Mouse (Mus musculus): ENCODE data around the gene Tor3a.

The Tor3a gene

GRCm38 (mm10) chr1:156633095-156633494 is 41.1 kb downstream of the Tor3a start:
- DNase-seq (ENCODE audit: low spot score), result peak; percentile 33

DNA sequence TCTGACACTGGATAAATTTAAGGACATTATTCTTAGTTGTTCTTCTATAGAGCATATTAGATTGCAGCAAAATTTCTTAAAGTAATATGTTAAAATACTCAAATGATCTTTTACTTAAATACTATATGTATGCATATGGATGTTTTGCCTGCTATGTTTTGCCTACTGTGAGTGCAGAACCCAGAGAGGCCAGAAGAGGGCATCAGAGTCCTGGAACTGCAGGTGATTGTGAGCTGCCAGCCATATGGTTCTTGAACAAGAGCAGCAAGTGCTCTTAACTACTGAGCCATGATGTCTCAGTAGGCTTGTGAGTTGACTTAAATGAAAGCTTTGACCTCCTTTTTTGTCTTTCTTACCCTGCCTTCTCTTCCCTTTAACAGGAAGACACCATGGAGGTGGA is 43.2 kb downstream of the Tor3a start:
- DNase-seq (ENCODE audit: low spot score), result no peak

GRCm38 (mm10) chr1:156629984-156630383 is 44.2 kb downstream of the Tor3a start:
- DNase-seq (ENCODE audit: low spot score), result no peak

DNA sequence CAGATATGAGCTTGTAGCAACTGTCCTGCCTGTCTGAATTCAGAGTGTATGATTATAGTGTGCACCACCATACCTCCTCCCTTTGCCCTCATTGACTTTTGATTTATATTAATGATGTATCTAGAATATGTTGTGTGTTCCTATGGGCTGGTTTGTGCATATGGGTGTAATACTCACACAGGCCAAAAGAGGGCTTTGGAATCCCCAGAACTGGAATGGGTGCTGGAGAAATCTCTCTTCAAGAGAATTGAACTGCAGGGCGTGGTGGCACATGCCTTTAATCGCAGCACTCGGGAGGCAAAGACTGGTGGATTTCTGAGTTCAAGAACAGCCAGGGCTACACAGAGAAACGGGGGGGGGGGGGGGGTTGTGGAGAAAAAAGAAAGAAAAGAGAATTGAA is 47.4 kb downstream of the Tor3a start:
- no peak for DNase-seq (ENCODE audit: low spot score)

DNA sequence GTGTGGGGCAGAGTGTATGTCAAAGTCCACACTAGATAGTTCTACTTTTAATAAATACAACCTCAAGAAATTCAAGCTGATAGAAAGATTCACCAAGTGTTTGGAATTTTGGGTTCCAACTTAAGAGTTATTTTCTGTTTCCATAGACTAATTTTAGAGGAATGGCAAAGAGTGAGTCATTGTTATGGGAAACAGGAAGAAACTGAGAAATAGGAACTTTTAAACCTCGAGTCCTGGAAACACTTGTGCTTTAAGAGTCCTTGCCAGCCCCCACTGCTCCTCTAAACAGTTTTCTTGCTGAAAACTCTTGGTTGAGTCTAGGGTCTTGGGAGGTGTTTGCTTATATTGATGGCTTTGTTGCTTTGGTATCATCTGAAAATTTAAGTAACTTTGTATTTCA is 49.9 kb downstream of the Tor3a start:
- DNase-seq (ENCODE audit: low spot score), result no peak

DNA sequence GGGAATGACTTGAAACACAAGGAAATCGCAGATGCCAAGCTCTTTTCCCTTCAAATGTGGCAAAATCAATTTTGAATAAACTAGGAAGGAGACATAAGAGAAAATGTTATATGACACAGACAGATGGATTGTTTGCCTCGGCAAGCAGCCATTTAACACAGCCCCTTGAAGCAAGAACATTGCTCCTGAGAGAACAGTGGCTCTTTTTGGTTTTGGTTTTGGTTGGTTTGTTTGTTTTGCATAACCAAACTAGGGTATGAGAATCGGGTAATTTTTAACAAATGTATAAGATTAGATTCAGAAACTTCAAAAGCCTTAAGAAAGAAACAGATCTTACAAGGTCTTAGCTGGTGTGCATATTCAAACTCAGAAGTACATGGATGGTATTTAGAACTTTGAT is 53.2 kb downstream of the Tor3a start:
- no peak for DNase-seq (ENCODE audit: low spot score)

DNA sequence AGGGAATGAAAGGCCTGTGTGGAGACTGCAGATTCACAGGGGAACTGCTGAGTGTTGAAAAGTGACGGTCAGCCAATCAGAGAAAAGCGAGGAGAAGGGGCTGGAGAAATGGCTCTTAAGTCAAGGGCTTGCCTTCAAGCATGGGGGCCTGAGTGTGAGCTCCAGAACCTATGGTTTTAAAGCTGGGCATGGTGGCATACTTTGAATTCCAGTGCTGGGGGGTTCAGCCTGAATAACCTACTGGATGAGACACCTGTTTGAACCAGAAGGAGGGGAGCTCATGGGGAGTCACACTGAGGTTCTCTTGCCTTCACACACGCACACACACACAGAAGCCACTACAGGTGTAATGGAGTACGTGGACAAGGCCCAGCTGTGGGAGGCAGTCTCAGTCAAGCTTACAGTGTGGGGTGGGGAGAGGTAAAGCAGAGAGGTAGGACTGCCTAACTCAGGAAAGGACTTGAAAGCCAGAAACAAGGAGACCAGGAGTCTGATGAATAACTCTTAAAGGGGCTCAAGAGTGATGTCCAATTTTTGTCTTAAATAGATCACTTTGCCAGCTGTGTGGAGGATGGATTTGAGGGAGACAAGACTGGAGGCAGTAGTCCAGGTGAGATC is 53.8 kb downstream of the Tor3a start:
- no peak for DNase-seq (ENCODE audit: low spot score)

GRCm38 (mm10) chr1:156617811-156618210 is 56.3 kb downstream of the Tor3a start:
- no peak for DNase-seq (ENCODE audit: low spot score)

DNA sequence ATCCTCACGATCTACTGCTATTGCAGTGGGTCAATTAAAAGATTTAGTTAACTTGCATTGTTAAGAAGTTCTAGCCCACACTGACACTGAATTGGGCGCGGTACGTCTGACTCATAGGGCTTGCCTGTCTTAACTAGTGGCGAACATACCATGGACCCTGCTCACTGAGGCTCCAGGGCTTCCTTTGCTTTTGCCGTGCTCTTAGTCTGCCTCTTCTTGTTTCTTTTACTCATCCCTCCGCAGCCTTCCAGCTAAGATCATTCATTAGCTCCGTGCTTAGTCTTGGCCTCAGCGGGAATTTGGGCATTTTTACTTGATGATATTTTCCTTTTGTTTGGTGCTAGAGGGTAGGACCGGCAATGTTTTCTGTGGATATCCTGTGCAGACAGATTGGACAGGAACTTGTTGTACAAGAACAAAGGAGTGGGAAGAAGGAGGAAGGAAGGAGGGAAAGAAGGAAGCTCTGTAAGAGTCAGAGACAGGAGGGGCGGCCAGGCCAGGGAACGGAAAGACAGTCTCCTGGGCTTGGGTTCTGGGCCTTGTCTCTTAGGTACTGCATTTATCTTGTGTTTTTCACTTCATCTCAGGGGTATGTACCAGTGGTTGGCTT is 57.1 kb downstream of the Tor3a start:
- DNase-seq (ENCODE audit: low spot score), result no peak

DNA sequence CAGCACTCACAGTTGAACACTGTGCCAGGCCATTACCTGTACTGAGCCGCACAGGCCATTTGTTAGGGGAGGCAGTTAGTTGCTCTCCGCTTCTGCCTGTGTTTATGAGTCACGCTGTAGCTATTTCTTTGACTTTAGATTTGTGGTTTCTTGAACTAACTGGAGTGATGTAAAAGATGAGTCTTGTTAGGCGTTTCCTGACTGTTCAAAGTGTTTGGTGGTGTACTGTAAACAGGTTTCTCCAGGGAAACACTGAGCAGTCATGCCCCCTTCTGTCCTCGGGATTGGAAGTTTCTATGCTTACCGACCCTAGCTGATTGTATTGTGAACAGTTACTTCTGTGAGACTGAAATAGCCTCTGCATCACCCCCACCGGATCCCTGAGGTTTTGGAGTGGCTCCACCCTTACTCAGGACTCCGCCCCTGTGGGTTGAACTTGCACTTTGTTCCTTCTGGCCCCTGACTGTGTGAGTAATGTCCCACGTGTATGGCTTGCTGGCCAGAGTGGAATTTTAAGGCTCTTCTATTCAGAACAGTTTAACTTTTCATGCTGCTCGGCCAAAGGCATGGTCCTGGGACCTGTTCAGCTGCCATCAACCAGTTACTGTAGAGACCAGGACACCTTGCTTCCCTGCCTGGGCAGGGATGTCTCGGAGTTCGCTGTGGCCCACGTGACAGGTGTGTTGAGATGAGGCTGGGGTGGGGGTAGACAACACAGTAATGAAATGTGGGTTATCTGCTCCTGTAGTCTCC is 58.6 kb downstream of the Tor3a start:
- peak; percentile 25 for DNase-seq (ENCODE audit: low spot score)

GRCm38 (mm10) chr1:156614710-156615109 is 59.4 kb downstream of the Tor3a start:
- no peak for DNase-seq (ENCODE audit: low spot score)

- DNase-seq (ENCODE audit: low spot score), result no peak
These were observed 60.2 kb downstream of the Tor3a start for GRCm38 (mm10) chr1:156613855-156614530.

DNA sequence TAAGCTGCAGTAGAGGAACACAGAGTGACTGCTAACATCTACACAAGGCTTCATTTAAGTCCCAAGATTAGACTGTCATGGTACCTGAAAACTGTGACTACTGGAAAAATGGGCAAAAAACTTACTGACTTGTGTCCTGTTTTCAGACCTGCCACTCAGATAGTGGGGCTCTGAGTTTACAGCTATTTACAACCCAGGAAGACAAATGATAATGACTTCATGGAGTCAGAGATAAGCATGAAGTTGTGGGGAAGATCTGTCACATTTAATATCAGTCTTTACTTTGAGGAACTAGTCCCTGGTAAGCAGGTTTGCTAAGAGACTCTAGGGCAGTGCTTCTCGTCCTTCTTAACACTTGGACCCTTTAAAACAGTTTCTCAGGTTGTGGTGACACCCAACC is 63.9 kb downstream of the Tor3a start:
- DNase-seq (ENCODE audit: low spot score), result no peak

DNA sequence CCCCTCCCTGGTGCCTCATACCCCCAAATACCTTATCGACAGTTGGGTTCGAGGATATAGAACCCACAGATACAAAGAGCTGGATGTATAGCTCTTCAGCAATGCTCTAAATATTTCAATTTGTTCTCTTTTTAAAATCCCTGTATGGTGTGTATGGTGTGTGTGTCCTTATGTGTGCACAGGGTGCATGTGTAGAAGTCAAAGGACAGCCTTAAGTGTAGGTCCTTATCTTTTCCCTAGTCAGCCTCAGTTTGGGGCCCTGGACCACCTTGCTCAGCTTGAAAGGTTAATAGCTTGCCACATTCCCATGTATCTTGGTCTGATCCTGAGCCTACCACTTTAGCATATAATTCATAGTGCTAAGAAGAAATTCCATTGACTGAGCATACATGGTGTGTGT is 65.7 kb downstream of the Tor3a start:
- DNase-seq (ENCODE audit: low spot score), result no peak

- DNase-seq (ENCODE audit: low spot score), result no peak
These were observed 68.2 kb downstream of the Tor3a start for GRCm38 (mm10) chr1:156605940-156606339.

DNA sequence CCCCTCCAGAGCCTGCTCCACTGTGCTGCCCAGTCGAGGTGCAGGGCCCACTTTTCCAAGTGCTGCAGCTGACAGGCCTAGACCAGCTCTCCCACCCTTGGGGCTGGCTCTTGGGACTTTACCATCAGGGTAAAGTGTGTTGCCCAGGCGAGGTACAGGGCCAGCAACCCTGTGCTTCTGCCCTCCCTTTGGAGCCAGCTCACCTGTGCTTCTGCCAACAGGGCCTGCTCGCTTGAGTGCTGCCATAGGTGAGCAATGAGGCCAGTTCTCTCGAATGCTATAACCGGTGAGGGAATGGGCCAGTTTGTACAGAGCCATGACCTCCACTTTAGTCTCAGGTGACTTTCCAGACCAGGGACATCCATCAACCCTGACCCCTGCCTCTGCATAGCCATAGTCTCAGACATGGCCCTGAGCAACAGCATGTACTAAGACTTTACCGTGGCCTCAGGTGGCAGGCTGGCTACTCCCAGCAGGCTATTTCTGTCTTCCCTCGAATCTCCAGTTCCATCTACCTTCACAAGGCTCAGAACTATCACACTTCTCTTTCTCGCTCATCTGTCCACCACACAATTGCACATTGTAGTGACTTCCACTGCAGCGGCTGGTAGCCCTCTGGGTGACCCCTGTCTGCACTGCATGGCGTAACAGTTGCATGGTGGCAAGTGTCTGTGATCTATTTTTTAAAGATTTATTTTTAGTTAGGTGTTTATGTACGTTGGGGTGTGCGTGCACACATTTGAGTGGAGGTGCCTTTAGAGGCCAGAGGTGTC is 68.9 kb downstream of the Tor3a start:
- DNase-seq (ENCODE audit: low spot score), result no peak

Data from ovary, postnatal 14 days (tissue).